In the genomic region with DNA sequence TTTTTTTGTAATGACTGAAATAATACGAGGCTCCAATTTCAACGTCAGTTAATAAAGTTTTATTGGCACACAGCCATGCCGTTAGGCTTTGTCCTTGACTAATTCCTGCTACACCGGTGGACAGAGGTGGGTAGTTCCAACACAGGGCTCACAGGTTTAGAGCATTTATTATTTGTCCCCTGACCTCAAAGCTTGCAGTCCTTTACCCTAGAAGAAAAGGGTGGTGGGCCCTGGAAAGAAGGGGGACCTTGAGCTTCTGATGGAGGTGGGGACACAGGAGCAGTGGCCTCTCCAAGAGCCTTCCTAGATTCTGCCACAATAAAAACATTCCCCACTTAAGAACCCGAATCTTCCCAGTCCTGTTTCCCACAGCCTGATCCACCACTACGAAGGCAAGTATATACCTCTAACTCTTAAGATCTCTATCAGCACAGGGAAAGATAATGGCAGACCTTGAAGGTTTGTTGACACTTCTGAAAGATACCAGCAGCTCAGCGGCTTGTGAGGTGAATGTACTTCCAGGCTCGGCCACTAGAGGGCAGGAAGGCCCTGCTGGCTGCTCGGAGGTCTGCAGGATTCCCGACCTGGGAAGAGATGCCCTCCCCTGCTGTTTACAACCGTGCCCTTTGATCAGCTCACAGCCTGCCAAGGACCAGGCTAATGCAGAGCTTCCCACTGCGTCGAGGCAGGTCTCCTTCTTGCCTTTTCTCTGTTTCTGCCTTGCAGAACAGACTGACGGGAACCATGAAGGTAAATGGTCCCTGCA, we compare ENCODE assay signal across 7 mouse cellular contexts. TPM values are rescaled to one million over a fixed set of nuclear protein-coding genes. Genes with fewer than 3 reads are reported as not detected.
DNase-seq lines count a peak whose midpoint lies in the region; ATAC-seq lines count a peak whose summit lies in the region.

No protein-coding gene starts in this region.

- H3K36me3 ChIP-seq in limb, embryonic 10.5 days, result no peaks in the 10 kb centered on the region
- no peaks in the 10 kb centered on the region for H3K36me3 ChIP-seq in midbrain, embryonic 16.5 days (ENCODE audit: control insufficient read depth, insufficient read depth, low read length)

- ATAC-seq in midbrain, embryonic 16.5 days, result peak; percentile 78

- no peaks in the 10 kb centered on the region for H3K9me3 ChIP-seq in limb, embryonic 10.5 days (replicated peaks)
- H3K9me3 ChIP-seq in midbrain, embryonic 16.5 days (replicated peaks; ENCODE audit: control insufficient read depth, low read length, poor library complexity, severe bottlenecking), result no peaks in the 10 kb centered on the region

- peaks cover 36% of the 10 kb centered on the region for H3K4me1 ChIP-seq in limb, embryonic 10.5 days
- peaks cover 25% of the 10 kb centered on the region for H3K4me1 ChIP-seq in midbrain, embryonic 16.5 days (ENCODE audit: control insufficient read depth, insufficient read depth, low read length)

- H3K9ac ChIP-seq in midbrain, embryonic 16.5 days (ENCODE audit: low read depth, low read length), result peak overlapping the region; percentile 31; the same call in 1 of the 2 replicates

- peaks cover 41% of the 10 kb centered on the region for H3K27me3 ChIP-seq in limb, embryonic 10.5 days (ENCODE audit: low read depth, poor library complexity, severe bottlenecking)
- H3K27me3 ChIP-seq in midbrain, embryonic 16.5 days (ENCODE audit: control insufficient read depth, insufficient read depth, low read depth, low read length), result no peaks in the 10 kb centered on the region

- 23% methylated on average over 14 of the region's 14 CpGs for WGBS in limb, embryonic 10.5 days
- 26% methylated on average over 14 of the region's 14 CpGs for WGBS in midbrain, embryonic 16.5 days

- peak; percentile 67 for DNase-seq in adrenal gland, adult 8-10 months
- DNase-seq in embryo, embryonic 10.5 days (ENCODE audit: low spot score), result peak; percentile 91
- peak; percentile 75 to 83 for DNase-seq in gastrocnemius, postnatal 4 days (ENCODE audit: low spot score in 2 of 2)
- peak; percentile 88 for DNase-seq in kidney, adult 11 months
- DNase-seq in limb, embryonic 10.5 days (ENCODE audit: low spot score), result peak; percentile 94
- peak; percentile 74 to 86 for DNase-seq in spleen, postnatal 10 days (ENCODE audit: low spot score in 2 of 2)

- peak overlapping the region; percentile 5; the same call in 1 of the 2 replicates for H3K4me3 ChIP-seq in limb, embryonic 10.5 days
- no peak overlapping the region for H3K4me3 ChIP-seq in midbrain, embryonic 16.5 days (ENCODE audit: low read depth, low read length)

- H3K27ac ChIP-seq in limb, embryonic 10.5 days, result no peak overlapping the region
- peak overlapping the region; percentile 36 for H3K27ac ChIP-seq in midbrain, embryonic 16.5 days (ENCODE audit: low read length)

- H3K4me2 ChIP-seq in midbrain, embryonic 16.5 days (ENCODE audit: low read length), result peak overlapping the region; percentile 30; the same call in 1 of the 2 replicates

RNA-seq across cellular contexts. Expression of a gene that starts 17.7 kb away (rescaled TPM):
- total RNA-seq in adrenal gland, adult 8-10 months (2022), result 10 to 100 TPM; 18.0 to 43.3 (median 25.4) TPM
- total RNA-seq in gastrocnemius, postnatal 4 days (2021), result 1 to 10 TPM in 1 of 2 experiments, under 1 TPM in 1; 0.96 to 1.7 TPM
- 3.7 TPM in 2 replicates for polyA plus RNA-seq in limb, embryonic 10.5 days (2016; fragmentation: Nextera tagmentation; extraction: Ambion mirVana)
- 1.7 and 2.4 TPM in 2 replicates for polyA plus RNA-seq in midbrain, embryonic 16.5 days (2015; fragmentation: Nextera tagmentation; extraction: Ambion mirVana)

RNA-seq across cellular contexts. Expression of a gene that starts 34.0 kb away (rescaled TPM):
- total RNA-seq in adrenal gland, adult 8-10 months (2022), result under 1 TPM in 3 of 4 experiments, not detected in 1; 0.31 to 0.46 (median 0.46) TPM
- total RNA-seq in gastrocnemius, postnatal 4 days (2021), result under 1 TPM; 0.62 to 0.64 TPM
- polyA plus RNA-seq in limb, embryonic 10.5 days (2016; fragmentation: Nextera tagmentation; extraction: Ambion mirVana), result 1.3 and 1.7 TPM in 2 replicates
- 16.2 and 18.0 TPM in 2 replicates for polyA plus RNA-seq in midbrain, embryonic 16.5 days (2015; fragmentation: Nextera tagmentation; extraction: Ambion mirVana)

RNA-seq across cellular contexts. Expression of a gene that starts 34.1 kb away (rescaled TPM):
- total RNA-seq in adrenal gland, adult 8-10 months (2022), result under 1 TPM; 0.10 to 0.17 (median 0.14) TPM
- under 1 TPM; 0.49 to 0.57 TPM for total RNA-seq in gastrocnemius, postnatal 4 days (2021)
- polyA plus RNA-seq in limb, embryonic 10.5 days (2016; fragmentation: Nextera tagmentation; extraction: Ambion mirVana), result 0.64 and 0.65 TPM in 2 replicates
- 2.8 and 4.0 TPM in 2 replicates for polyA plus RNA-seq in midbrain, embryonic 16.5 days (2015; fragmentation: Nextera tagmentation; extraction: Ambion mirVana)

Comparison
In these comparisons a context has a peak if more than half of its experiments do, and no peak if none do; other contexts are left out.
1. RNA of a gene that starts 17.7 kb away (total RNA-seq): 18.0 to 43.3 TPM in adrenal gland, adult 8-10 months; 0.96 to 1.7 TPM in gastrocnemius, postnatal 4 days; every median in the first group is over 4 times any median in the second.
2. Peak in every context shown above with its lines, with median percentiles within 50 percentile points of each other: DNase-seq.